Mouse (Mus musculus): ENCODE results near the gene Gm20605. TPM values are rescaled to one million over a fixed set of nuclear protein-coding genes. Genes with fewer than 3 reads are reported as not detected.

Gene Gm20605
- polyA plus RNA-seq, 2 experiments, result 3.2 to 6.0 TPM

DNA sequence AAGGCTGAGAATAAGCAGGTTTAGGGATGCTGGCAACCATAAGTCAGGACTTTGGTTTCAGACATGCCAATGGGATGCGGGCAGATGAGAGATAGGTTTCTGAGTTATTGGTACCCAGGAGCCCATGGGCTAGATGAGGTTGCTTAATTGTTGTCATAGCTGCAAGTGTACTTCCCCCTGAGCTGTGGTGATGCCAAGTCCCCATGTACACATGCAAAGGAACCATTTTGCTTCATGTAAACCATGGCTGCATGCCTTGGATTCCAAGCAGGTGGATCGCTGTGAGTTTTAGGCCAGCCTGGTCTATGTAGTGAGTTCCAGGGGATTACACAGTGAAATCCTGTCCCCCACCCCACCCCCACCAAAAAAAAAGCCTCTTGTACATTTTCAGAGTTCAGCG lies 56.7 kb downstream of the Gm20605 start:
- peak overlapping the region; percentile 99 for H3K27ac ChIP-seq
- H3K9me3 ChIP-seq (ENCODE audit: control insufficient read depth, low read length), result no peaks in the 10 kb centered on the region
- no peak for DNase-seq (ENCODE audit: low read depth in 3 of 3, low spot score in 3 of 3)
- H3K36me3 ChIP-seq (replicated peaks; ENCODE audit: control insufficient read depth, insufficient read depth, low read depth), result peaks cover 9% of the 10 kb centered on the region
- peak overlapping the region; percentile 76 for H3K9ac ChIP-seq (replicated peaks)
- 35% methylated on average over 3 of the region's 3 CpGs for WGBS (ENCODE audit: insufficient replicate concordance)
- TF ChIP-seq EP300 (IDR thresholded peaks at IDR 0.05; ENCODE audit: low read depth) (no peak), CTCF (IDR thresholded peaks at IDR 0.05; ENCODE audit: low read depth) (no peak)
- no peak for ATAC-seq (ENCODE audit: insufficient read depth)
- H3K4me1 ChIP-seq (replicated peaks; ENCODE audit: control insufficient read depth in 2 of 2, insufficient read depth in 2 of 2, low read length in 1 of 2), result peaks cover 39 to 43% of the 10 kb centered on the region in 2 experiments
- peak overlapping the region in 1 of 2 experiments; percentile 41; a peak in 2 of 4 replicates for H3K4me3 ChIP-seq (ENCODE audit: insufficient read depth in 1 of 2, low read depth in 2 of 2, low read length in 2 of 2)
- peak overlapping the region; percentile 70 for H3K4me2 ChIP-seq (ENCODE audit: low read depth)
- H3K27me3 ChIP-seq (ENCODE audit: control insufficient read depth, insufficient read depth, low read length), result no peaks in the 10 kb centered on the region

DNA sequence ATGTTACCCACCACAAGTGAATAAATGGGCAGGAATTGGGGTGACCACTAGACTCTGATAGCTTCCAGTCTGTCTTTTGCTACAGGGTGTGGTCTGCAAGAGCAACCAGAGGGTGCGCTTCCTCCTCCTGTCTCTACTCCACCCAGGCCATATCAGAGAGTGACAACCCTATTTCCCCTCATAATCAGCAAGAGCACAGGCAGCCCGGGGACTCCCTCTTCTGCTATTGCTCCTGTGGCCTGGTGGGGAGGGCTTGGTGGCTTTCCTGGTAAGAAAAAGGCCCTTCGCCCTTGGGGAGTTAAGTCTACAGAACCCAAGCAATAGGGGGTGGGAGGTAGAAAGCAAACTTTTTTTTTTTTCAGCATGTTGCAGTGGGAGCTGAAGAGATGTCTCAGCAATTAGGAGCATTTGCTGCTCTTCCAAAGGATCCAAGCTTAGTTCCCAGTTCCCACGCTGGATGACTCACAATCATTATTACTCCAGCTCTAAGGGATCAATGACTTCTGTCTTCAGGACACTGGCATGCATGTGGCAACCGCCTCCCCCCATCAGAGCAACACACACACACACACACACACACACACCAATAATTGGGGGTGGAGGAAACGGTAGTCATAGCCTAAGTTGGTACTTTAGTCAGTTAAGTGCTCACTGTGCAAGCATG lies 57.3 kb downstream of the Gm20605 start:
- Histone ChIP-seq H3K9ac (replicated peaks) (peak overlapping the region; percentile 78), H3K4me1 (replicated peaks; ENCODE audit: control insufficient read depth in 2 of 2, insufficient read depth in 2 of 2, low read length in 1 of 2) (peaks cover 36 to 43% of the 10 kb centered on the region in 2 experiments)
- 13% methylated on average over 6 of the region's 6 CpGs for WGBS (ENCODE audit: insufficient replicate concordance)

GRCm38 (mm10) chr5:137689974-137690373 lies 61.0 kb downstream of the Gm20605 start:
- no peak for DNase-seq (ENCODE audit: low read depth in 3 of 3, low spot score in 3 of 3)
- WGBS (ENCODE audit: insufficient replicate concordance), result 82% methylated on average over 3 of the region's 3 CpGs
- Histone ChIP-seq H3K4me2 (ENCODE audit: low read depth) (no peak overlapping the region), H3K36me3 (replicated peaks; ENCODE audit: control insufficient read depth, insufficient read depth, low read depth) (no peaks in the 10 kb centered on the region), H3K4me1 (replicated peaks; ENCODE audit: control insufficient read depth in 2 of 2, insufficient read depth in 2 of 2, low read length in 1 of 2) (peaks cover 26 to 33% of the 10 kb centered on the region in 2 experiments), H3K27ac (peak overlapping the region; percentile 18), H3K27me3 (ENCODE audit: control insufficient read depth, insufficient read depth, low read length) (no peaks in the 10 kb centered on the region), H3K9me3 (ENCODE audit: control insufficient read depth, low read length) (no peaks in the 10 kb centered on the region), H3K9ac (replicated peaks) (no peak overlapping the region), H3K4me3 (ENCODE audit: insufficient read depth in 1 of 2, low read depth in 2 of 2, low read length in 2 of 2) (no peak overlapping the region)
- no peak for TF ChIP-seq CTCF (IDR thresholded peaks at IDR 0.05; ENCODE audit: low read depth)
- TF ChIP-seq EP300 (IDR thresholded peaks at IDR 0.05; ENCODE audit: low read depth), result no peak
- ATAC-seq (ENCODE audit: insufficient read depth), result no peak

More for the DNA sequence above, 57.3 kb downstream of the Gm20605 start:
- ATAC-seq (ENCODE audit: insufficient read depth) (peak; percentile 83), DNase-seq (ENCODE audit: low read depth in 3 of 3, low spot score in 3 of 3) (peak; percentile 96 to 97 (median 97))
- H3K9me3 ChIP-seq (ENCODE audit: control insufficient read depth, low read length), result no peaks in the 10 kb centered on the region
- H3K4me2 ChIP-seq (ENCODE audit: low read depth), result peak overlapping the region; percentile 70
- peak; percentile 70 for TF ChIP-seq CTCF (IDR thresholded peaks at IDR 0.05; ENCODE audit: low read depth)
- peak; percentile 96 for TF ChIP-seq EP300 (IDR thresholded peaks at IDR 0.05; ENCODE audit: low read depth)
- peaks cover 5% of the 10 kb centered on the region for H3K36me3 ChIP-seq (replicated peaks; ENCODE audit: control insufficient read depth, insufficient read depth, low read depth)
- H3K27me3 ChIP-seq (ENCODE audit: control insufficient read depth, insufficient read depth, low read length), result no peaks in the 10 kb centered on the region
- peak overlapping the region; percentile 99 for H3K27ac ChIP-seq
- H3K4me3 ChIP-seq (ENCODE audit: insufficient read depth in 1 of 2, low read depth in 2 of 2, low read length in 2 of 2), result peak overlapping the region; percentile 32 to 41

DNA sequence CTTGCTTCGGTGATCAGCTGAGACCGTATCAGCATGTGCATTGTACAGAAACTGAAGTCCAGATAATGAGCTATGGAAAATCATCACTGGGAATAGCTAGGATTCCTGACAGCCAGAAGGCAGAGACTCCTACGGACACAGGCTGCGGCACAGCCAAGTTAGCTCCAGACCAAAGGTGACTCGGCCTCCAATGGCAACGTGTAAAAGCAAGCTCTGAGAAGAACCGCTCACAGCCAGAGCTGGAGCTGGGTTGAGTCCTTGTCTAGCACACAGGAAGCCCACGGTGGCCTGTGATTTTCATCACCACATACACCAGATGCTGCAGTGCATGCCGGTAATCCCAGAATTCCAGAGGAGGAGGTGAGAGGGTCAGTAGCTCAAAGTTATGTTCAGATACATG lies 61.6 kb downstream of the Gm20605 start:
- Histone ChIP-seq H3K9me3 (ENCODE audit: control insufficient read depth, low read length) (no peaks in the 10 kb centered on the region), H3K27me3 (ENCODE audit: control insufficient read depth, insufficient read depth, low read length) (no peaks in the 10 kb centered on the region), H3K27ac (no peak overlapping the region), H3K36me3 (replicated peaks; ENCODE audit: control insufficient read depth, insufficient read depth, low read depth) (no peaks in the 10 kb centered on the region), H3K4me3 (ENCODE audit: insufficient read depth in 1 of 2, low read depth in 2 of 2, low read length in 2 of 2) (no peak overlapping the region), H3K4me2 (ENCODE audit: low read depth) (no peak overlapping the region), H3K9ac (replicated peaks) (no peak overlapping the region), H3K4me1 (replicated peaks; ENCODE audit: control insufficient read depth in 2 of 2, insufficient read depth in 2 of 2, low read length in 1 of 2) (peaks cover 20 to 28% of the 10 kb centered on the region in 2 experiments)
- no peak for DNase-seq (ENCODE audit: low read depth in 3 of 3, low spot score in 3 of 3)
- ATAC-seq (ENCODE audit: insufficient read depth), result no peak
- no peak for TF ChIP-seq EP300 (IDR thresholded peaks at IDR 0.05; ENCODE audit: low read depth)
- TF ChIP-seq CTCF (IDR thresholded peaks at IDR 0.05; ENCODE audit: low read depth), result no peak
- 69% methylated on average over 9 of the region's 9 CpGs for WGBS (ENCODE audit: insufficient replicate concordance)

DNA sequence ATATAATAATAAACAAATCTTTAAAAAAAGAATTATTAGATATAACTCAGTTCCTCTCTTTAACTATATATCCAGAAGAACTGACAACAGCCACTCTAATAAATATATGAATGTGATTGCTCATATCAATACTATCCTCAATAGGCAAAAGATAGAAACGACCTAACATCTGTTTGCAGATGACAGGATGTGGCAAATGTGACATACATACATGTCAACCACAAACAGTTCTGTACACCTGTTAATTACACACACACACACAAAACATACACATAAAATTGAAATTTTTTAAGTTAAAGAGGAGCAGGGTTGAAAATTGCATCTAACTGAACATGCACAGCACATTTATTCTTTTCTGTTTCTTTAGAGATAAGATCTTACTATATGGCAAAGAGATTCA lies 62.9 kb downstream of the Gm20605 start:
- Histone ChIP-seq H3K27ac (no peak overlapping the region), H3K4me3 (ENCODE audit: insufficient read depth in 1 of 2, low read depth in 2 of 2, low read length in 2 of 2) (no peak overlapping the region), H3K4me2 (ENCODE audit: low read depth) (no peak overlapping the region), H3K27me3 (ENCODE audit: control insufficient read depth, insufficient read depth, low read length) (no peaks in the 10 kb centered on the region), H3K9me3 (ENCODE audit: control insufficient read depth, low read length) (no peaks in the 10 kb centered on the region), H3K36me3 (replicated peaks; ENCODE audit: control insufficient read depth, insufficient read depth, low read depth) (no peaks in the 10 kb centered on the region), H3K9ac (replicated peaks) (no peak overlapping the region), H3K4me1 (replicated peaks; ENCODE audit: control insufficient read depth in 2 of 2, insufficient read depth in 2 of 2, low read length in 1 of 2) (peaks cover 10 to 20% of the 10 kb centered on the region in 2 experiments)
- ATAC-seq (ENCODE audit: insufficient read depth) (no peak), DNase-seq (ENCODE audit: low read depth in 3 of 3, low spot score in 3 of 3) (no peak)
- 33% methylated on average over 1 of the region's 1 CpGs for WGBS (ENCODE audit: insufficient replicate concordance)
- no peak for TF ChIP-seq CTCF (IDR thresholded peaks at IDR 0.05; ENCODE audit: low read depth)
- no peak for TF ChIP-seq EP300 (IDR thresholded peaks at IDR 0.05; ENCODE audit: low read depth)

Other genes with a start within 250 kb of the Gm20605 start
- gene Zan, start 152.1 kb upstream of the Gm20605 start, polyA plus RNA-seq (2012; rRNA removed), result 0.19 and 0.22 TPM in 2 replicates
- 0.06 and 0.13 TPM in 2 replicates for gene Zan, start 152.1 kb upstream of the Gm20605 start, polyA plus RNA-seq (2014; fragmentation: Nextera tagmentation; extraction: Ambion mirVana)
- gene Pop7, start 126.7 kb upstream of the Gm20605 start, polyA plus RNA-seq (2012; rRNA removed), result 25.3 and 29.2 TPM in 2 replicates
- 34.6 and 36.5 TPM in 2 replicates for gene Pop7, start 126.7 kb upstream of the Gm20605 start, polyA plus RNA-seq (2014; fragmentation: Nextera tagmentation; extraction: Ambion mirVana)
- 4.6 and 5.7 TPM in 2 replicates for gene Gigyf1, start 110.6 kb upstream of the Gm20605 start, polyA plus RNA-seq (2012; rRNA removed)
- gene Gigyf1, start 110.6 kb upstream of the Gm20605 start, polyA plus RNA-seq (2014; fragmentation: Nextera tagmentation; extraction: Ambion mirVana), result 2.1 and 2.8 TPM in 2 replicates
- gene Epo, start 95.9 kb upstream of the Gm20605 start, polyA plus RNA-seq (2012; rRNA removed), result 0.40 and 0.47 TPM in 2 replicates
- gene Epo, start 95.9 kb upstream of the Gm20605 start, polyA plus RNA-seq (2014; fragmentation: Nextera tagmentation; extraction: Ambion mirVana), result 0.62 and 0.85 TPM in 2 replicates
- gene Gnb2, start 95.7 kb upstream of the Gm20605 start, polyA plus RNA-seq (2012; rRNA removed), result 211 and 215 TPM in 2 replicates
- 151 and 157 TPM in 2 replicates for gene Gnb2, start 95.7 kb upstream of the Gm20605 start, polyA plus RNA-seq (2014; fragmentation: Nextera tagmentation; extraction: Ambion mirVana)
- gene Actl6b, start 75.7 kb upstream of the Gm20605 start, polyA plus RNA-seq (2012; rRNA removed), result 0.15 TPM in 1 of 2 replicates, not detected in the other
- gene Actl6b, start 75.7 kb upstream of the Gm20605 start, polyA plus RNA-seq (2014; fragmentation: Nextera tagmentation; extraction: Ambion mirVana), result not detected in 2 replicates
- gene Tfr2, start 59.3 kb upstream of the Gm20605 start, polyA plus RNA-seq (2012; rRNA removed), result 45.7 and 49.5 TPM in 2 replicates
- 37.6 and 41.1 TPM in 2 replicates for gene Tfr2, start 59.3 kb upstream of the Gm20605 start, polyA plus RNA-seq (2014; fragmentation: Nextera tagmentation; extraction: Ambion mirVana)
- gene Mospd3, start 28.1 kb upstream of the Gm20605 start, polyA plus RNA-seq (2012; rRNA removed), result 34.9 and 45.5 TPM in 2 replicates
- 33.8 and 38.4 TPM in 2 replicates for gene Mospd3, start 28.1 kb upstream of the Gm20605 start, polyA plus RNA-seq (2014; fragmentation: Nextera tagmentation; extraction: Ambion mirVana)
- 11.7 and 12.2 TPM in 2 replicates for gene Pcolce, start 15.4 kb upstream of the Gm20605 start, polyA plus RNA-seq (2012; rRNA removed)
- 11.6 and 12.8 TPM in 2 replicates for gene Pcolce, start 15.4 kb upstream of the Gm20605 start, polyA plus RNA-seq (2014; fragmentation: Nextera tagmentation; extraction: Ambion mirVana)
- gene Fbxo24, start 173 bp upstream of the Gm20605 start, polyA plus RNA-seq (2012; rRNA removed), result 0.02 and 0.04 TPM in 2 replicates
- 0.05 TPM in 1 of 2 replicates, not detected in the other for gene Fbxo24, start 173 bp upstream of the Gm20605 start, polyA plus RNA-seq (2014; fragmentation: Nextera tagmentation; extraction: Ambion mirVana)
- 13.9 and 16.1 TPM in 2 replicates for gene Lrch4, start 54 bp upstream of the Gm20605 start, polyA plus RNA-seq (2012; rRNA removed)
- 21.7 and 23.6 TPM in 2 replicates for gene Lrch4, start 54 bp upstream of the Gm20605 start, polyA plus RNA-seq (2014; fragmentation: Nextera tagmentation; extraction: Ambion mirVana)
- 12.7 and 13.7 TPM in 2 replicates for gene Sap25, start 12.2 kb downstream of the Gm20605 start, polyA plus RNA-seq (2012; rRNA removed)
- 2.3 and 2.9 TPM in 2 replicates for gene Sap25, start 12.2 kb downstream of the Gm20605 start, polyA plus RNA-seq (2014; fragmentation: Nextera tagmentation; extraction: Ambion mirVana)
- 0.02 TPM in 2 replicates for gene Irs3, start 16.5 kb downstream of the Gm20605 start, polyA plus RNA-seq (2012; rRNA removed)
- not detected in 2 replicates for gene Irs3, start 16.5 kb downstream of the Gm20605 start, polyA plus RNA-seq (2014; fragmentation: Nextera tagmentation; extraction: Ambion mirVana)
- 22.4 and 24.6 TPM in 2 replicates for gene Agfg2, start 55.6 kb downstream of the Gm20605 start, polyA plus RNA-seq (2012; rRNA removed)
- 20.5 and 24.7 TPM in 2 replicates for gene Agfg2, start 55.6 kb downstream of the Gm20605 start, polyA plus RNA-seq (2014; fragmentation: Nextera tagmentation; extraction: Ambion mirVana)
- 0.96 and 1.2 TPM in 2 replicates for gene Nyap1, start 112.4 kb downstream of the Gm20605 start, polyA plus RNA-seq (2012; rRNA removed)
- 0.03 and 0.05 TPM in 2 replicates for gene Nyap1, start 112.4 kb downstream of the Gm20605 start, polyA plus RNA-seq (2014; fragmentation: Nextera tagmentation; extraction: Ambion mirVana)
- gene Tsc22d4, start 116.6 kb downstream of the Gm20605 start, polyA plus RNA-seq (2012; rRNA removed), result 23.0 and 26.8 TPM in 2 replicates
- gene Tsc22d4, start 116.6 kb downstream of the Gm20605 start, polyA plus RNA-seq (2014; fragmentation: Nextera tagmentation; extraction: Ambion mirVana), result 49.7 and 62.2 TPM in 2 replicates
- 22.8 and 23.1 TPM in 2 replicates for gene Ppp1r35, start 149.7 kb downstream of the Gm20605 start, polyA plus RNA-seq (2012; rRNA removed)
- 25.5 and 27.0 TPM in 2 replicates for gene Ppp1r35, start 149.7 kb downstream of the Gm20605 start, polyA plus RNA-seq (2014; fragmentation: Nextera tagmentation; extraction: Ambion mirVana)
- 12.2 and 13.3 TPM in 2 replicates for gene Mepce, start 158.5 kb downstream of the Gm20605 start, polyA plus RNA-seq (2012; rRNA removed)
- gene Mepce, start 158.5 kb downstream of the Gm20605 start, polyA plus RNA-seq (2014; fragmentation: Nextera tagmentation; extraction: Ambion mirVana), result 5.1 and 6.4 TPM in 2 replicates
- gene Zcwpw1, start 158.6 kb downstream of the Gm20605 start, polyA plus RNA-seq (2012; rRNA removed), result 2.2 and 3.1 TPM in 2 replicates
- 2.1 and 2.4 TPM in 2 replicates for gene Zcwpw1, start 158.6 kb downstream of the Gm20605 start, polyA plus RNA-seq (2014; fragmentation: Nextera tagmentation; extraction: Ambion mirVana)
- gene Pilra, start 207.1 kb downstream of the Gm20605 start, polyA plus RNA-seq (2012; rRNA removed), result 1.5 and 1.7 TPM in 2 replicates
- gene Pilra, start 207.1 kb downstream of the Gm20605 start, polyA plus RNA-seq (2014; fragmentation: Nextera tagmentation; extraction: Ambion mirVana), result 2.0 and 2.2 TPM in 2 replicates
- gene Pilrb1, start 228.9 kb downstream of the Gm20605 start, polyA plus RNA-seq (2012; rRNA removed), result 2.2 and 3.0 TPM in 2 replicates
- gene Pilrb1, start 228.9 kb downstream of the Gm20605 start, polyA plus RNA-seq (2014; fragmentation: Nextera tagmentation; extraction: Ambion mirVana), result 3.1 and 3.8 TPM in 2 replicates
- 1.3 and 2.0 TPM in 2 replicates for gene Pilrb2, start 242.6 kb downstream of the Gm20605 start, polyA plus RNA-seq (2012; rRNA removed)
- gene Pilrb2, start 242.6 kb downstream of the Gm20605 start, polyA plus RNA-seq (2014; fragmentation: Nextera tagmentation; extraction: Ambion mirVana), result 2.7 and 3.5 TPM in 2 replicates